Mouse (Mus musculus): Measurements from ENCODE around the gene Banp. TPM values are rescaled to one million over a fixed set of nuclear protein-coding genes. Genes with fewer than 3 reads are reported as not detected.

The Banp gene
- 54.9 and 55.5 TPM in 2 replicates for polyA plus RNA-seq (2016; fragmentation: Nextera tagmentation; extraction: Ambion mirVana)

GRCm38 (mm10) chr8:121949222-121949800, at the start of gene Banp:
Banp (plus strand) TSS chr8:121949750.
- Histone ChIP-seq H3K4me2 (replicated peaks) (peak within 1 kb of the TSS; percentile 92), H3K4me3 (peak within 1 kb of the TSS; percentile 96), H3K9me3 (no peaks in the 10 kb centered on the region), H3K27me3 (replicated peaks) (no peaks in the 10 kb centered on the region), H3K4me1 (peaks cover 38% of the 10 kb centered on the region), H3K36me3 (peaks cover 5% of the 10 kb centered on the region; the same call in 1 of the 2 replicates), H3K9ac (peak within 1 kb of the TSS; percentile 99), H3K27ac (peak within 1 kb of the TSS; percentile 88)
- ATAC-seq (ENCODE audit: low FRiP score, low read depth): no peak
- 68% methylated on average over 6 of the region's 6 CpGs for WGBS

DNA sequence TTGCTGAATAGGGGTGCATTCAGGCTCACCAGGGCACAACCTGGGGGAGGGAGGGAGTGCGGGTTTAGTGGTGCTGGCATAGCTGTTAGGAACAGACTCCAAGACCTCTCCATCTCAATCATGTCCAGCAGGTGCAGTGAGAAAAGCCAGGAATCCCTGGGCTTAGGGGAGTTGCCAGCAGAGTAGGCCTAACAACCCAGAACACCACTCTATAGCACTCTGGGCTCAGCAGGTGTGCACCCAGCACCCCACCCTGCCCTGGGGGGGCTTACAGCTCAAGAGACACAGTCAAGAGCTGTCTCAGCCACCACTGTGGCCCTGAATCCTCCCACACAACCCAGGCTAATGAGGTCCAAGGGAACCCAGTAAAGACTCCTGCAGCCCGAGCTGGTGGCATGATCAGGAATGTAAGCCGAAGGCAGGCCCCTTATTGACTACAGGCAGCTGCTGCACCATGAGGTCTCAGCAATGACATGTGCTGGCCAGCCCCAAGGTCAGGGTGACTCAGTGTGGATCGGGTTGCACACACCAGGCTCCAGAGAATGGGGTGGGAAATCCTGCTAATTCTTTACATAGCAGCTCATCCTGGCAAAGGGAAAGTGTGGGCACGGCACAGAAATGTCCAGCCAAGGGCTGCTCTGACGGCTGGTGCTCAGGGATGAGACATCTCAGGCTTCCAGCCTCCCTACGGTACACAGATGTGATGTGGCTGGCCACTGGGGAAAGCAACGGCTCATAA, 47.9 kb upstream of the Banp start:
- peak overlapping the region; percentile 44; the same call in 1 of the 2 replicates for H3K9ac ChIP-seq
- peak overlapping the region; percentile 25 for H3K4me2 ChIP-seq (replicated peaks)
- H3K9me3 ChIP-seq: no peaks in the 10 kb centered on the region
- 58% methylated on average over 8 of the region's 8 CpGs for WGBS
- no peak for ATAC-seq (ENCODE audit: low FRiP score, low read depth)
- H3K4me1 ChIP-seq: peaks cover 56% of the 10 kb centered on the region
- no peaks in the 10 kb centered on the region; the same call in 1 of the 2 replicates for H3K27me3 ChIP-seq (replicated peaks)
- no peaks in the 10 kb centered on the region for H3K36me3 ChIP-seq
- no peak overlapping the region for H3K4me3 ChIP-seq
- no peak overlapping the region for H3K27ac ChIP-seq

DNA sequence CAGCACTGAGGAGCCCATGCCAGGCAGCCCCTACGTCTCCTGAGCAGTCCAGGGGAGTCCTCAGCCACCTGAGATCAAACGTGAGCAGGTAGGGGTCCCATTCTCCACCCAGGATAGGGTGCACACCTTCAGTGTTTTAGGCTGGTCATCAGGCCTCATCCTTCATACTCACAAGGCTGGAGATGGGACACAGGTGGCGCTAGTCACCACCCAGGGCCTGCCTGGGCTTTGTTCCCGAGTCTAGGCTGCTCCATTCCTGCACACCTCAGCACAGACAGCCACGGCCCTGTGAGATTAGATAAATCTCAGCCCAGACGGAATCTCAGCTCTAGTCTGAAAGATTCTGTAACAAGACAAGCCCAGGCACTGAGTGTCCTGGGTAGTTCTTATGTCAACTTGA, 45.6 kb upstream of the Banp start:
- WGBS: 74% methylated on average over 6 of the region's 6 CpGs
- Histone ChIP-seq H3K9ac (no peak overlapping the region), H3K4me1 (peaks cover 39% of the 10 kb centered on the region), H3K4me2 (replicated peaks) (peak overlapping the region; percentile 94; the same call in 1 of the 2 replicates), H3K36me3 (no peaks in the 10 kb centered on the region), H3K4me3 (no peak overlapping the region), H3K27ac (no peak overlapping the region), H3K9me3 (no peaks in the 10 kb centered on the region), H3K27me3 (replicated peaks) (no peaks in the 10 kb centered on the region; the same call in 1 of the 2 replicates)
- no peak for ATAC-seq (ENCODE audit: low FRiP score, low read depth)

- no peak for ATAC-seq (ENCODE audit: low FRiP score, low read depth)
- peaks cover 31% of the 10 kb centered on the region for H3K4me1 ChIP-seq
- no peak overlapping the region for H3K9ac ChIP-seq
- 88% methylated on average over 9 of the region's 9 CpGs for WGBS
- H3K4me2 ChIP-seq (replicated peaks): peak overlapping the region; percentile 94
- H3K27ac ChIP-seq: no peak overlapping the region
- no peaks in the 10 kb centered on the region; the same call in 1 of the 2 replicates for H3K27me3 ChIP-seq (replicated peaks)
- H3K9me3 ChIP-seq: no peaks in the 10 kb centered on the region
- no peak overlapping the region for H3K4me3 ChIP-seq
- no peaks in the 10 kb centered on the region for H3K36me3 ChIP-seq
Observed at GRCm38 (mm10) chr8:121904999-121905398, 44.6 kb upstream of the Banp start.

DNA sequence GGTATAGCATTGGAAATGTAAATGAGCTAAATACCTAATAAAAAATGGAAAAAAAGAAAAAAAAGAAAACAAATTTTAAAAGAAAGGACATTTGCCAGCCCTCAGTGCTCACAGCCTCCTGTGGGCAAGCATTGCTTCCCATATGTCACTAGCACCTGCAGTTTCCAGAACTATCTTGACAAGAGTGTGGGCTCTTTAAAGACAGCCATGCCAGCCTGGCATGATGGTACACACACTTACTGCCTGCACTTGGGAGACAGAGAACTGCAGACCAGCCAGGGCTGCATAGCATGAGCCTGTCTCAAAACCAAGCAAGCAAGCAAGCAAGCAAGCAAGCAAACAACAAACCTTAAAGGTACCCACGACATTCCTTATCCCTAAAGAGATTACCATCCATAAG, 44.1 kb upstream of the Banp start:
- Histone ChIP-seq H3K4me3 (0 out of 2 replicates have a peak overlapping the region, but pooled peaks have one; percentile 67), H3K9ac (peak overlapping the region; percentile 65; the same call in 1 of the 2 replicates), H3K27me3 (replicated peaks) (no peaks in the 10 kb centered on the region; the same call in 1 of the 2 replicates), H3K27ac (no peak overlapping the region), H3K9me3 (no peaks in the 10 kb centered on the region), H3K4me2 (replicated peaks) (peak overlapping the region; percentile 94), H3K36me3 (no peaks in the 10 kb centered on the region), H3K4me1 (peaks cover 31% of the 10 kb centered on the region)
- ATAC-seq (ENCODE audit: low FRiP score, low read depth): no peak
- 65% methylated on average over 1 of the region's 1 CpGs for WGBS

DNA sequence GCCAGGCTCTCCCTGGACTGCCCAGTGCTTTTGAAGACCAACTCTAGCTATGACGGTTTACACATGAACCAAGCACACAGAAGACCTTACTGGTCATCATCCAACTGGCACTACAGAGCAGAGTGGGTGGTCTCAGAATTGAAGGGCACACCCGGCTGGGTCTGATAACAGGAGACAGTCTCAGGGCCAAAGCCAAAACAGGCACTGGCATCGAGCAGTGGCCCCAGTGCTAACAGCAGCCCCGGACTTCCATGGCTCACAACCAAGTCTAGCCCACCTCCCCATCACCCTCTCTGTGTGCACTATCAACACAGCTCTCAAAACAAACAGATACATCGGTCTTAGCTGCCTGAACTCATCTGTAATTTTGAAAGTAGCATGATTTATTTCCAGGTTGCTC, 43.7 kb upstream of the Banp start:
- peaks cover 31% of the 10 kb centered on the region for H3K4me1 ChIP-seq
- no peaks in the 10 kb centered on the region; the same call in 1 of the 2 replicates for H3K27me3 ChIP-seq (replicated peaks)
- peak overlapping the region; percentile 67 for H3K4me3 ChIP-seq
- H3K9me3 ChIP-seq: no peaks in the 10 kb centered on the region
- no peak overlapping the region for H3K27ac ChIP-seq
- peak overlapping the region; percentile 65; the same call in 1 of the 2 replicates for H3K9ac ChIP-seq
- no peak for ATAC-seq (ENCODE audit: low FRiP score, low read depth)
- no peaks in the 10 kb centered on the region for H3K36me3 ChIP-seq
- H3K4me2 ChIP-seq (replicated peaks): peak overlapping the region; percentile 94
- WGBS: 35% methylated on average over 5 of the region's 5 CpGs

GRCm38 (mm10) chr8:121906542-121907512, 42.7 kb upstream of the Banp start:
- Histone ChIP-seq H3K4me1 (peaks cover 25% of the 10 kb centered on the region), H3K4me2 (replicated peaks) (peak overlapping the region; percentile 94), H3K27me3 (replicated peaks) (no peaks in the 10 kb centered on the region; the same call in none of the 2 replicates), H3K27ac (no peak overlapping the region), H3K4me3 (peak overlapping the region; percentile 67), H3K9ac (peak overlapping the region; percentile 65), H3K36me3 (no peaks in the 10 kb centered on the region), H3K9me3 (no peaks in the 10 kb centered on the region)
- under 1% methylated on average over 72 of the region's 72 CpGs for WGBS
- ATAC-seq (ENCODE audit: low FRiP score, low read depth): peak; percentile 63

GRCm38 (mm10) chr8:121907587-121908248, 41.8 kb upstream of the Banp start, which contains the start of gene Slc7a5:
Slc7a5 (minus strand) TSS chr8:121907694.
- under 1% methylated on average over 61 of the region's 61 CpGs for WGBS
- peak; percentile 91 for ATAC-seq (ENCODE audit: low FRiP score, low read depth)
- peak within 1 kb of the TSS; percentile 67 for H3K4me3 ChIP-seq

DNA sequence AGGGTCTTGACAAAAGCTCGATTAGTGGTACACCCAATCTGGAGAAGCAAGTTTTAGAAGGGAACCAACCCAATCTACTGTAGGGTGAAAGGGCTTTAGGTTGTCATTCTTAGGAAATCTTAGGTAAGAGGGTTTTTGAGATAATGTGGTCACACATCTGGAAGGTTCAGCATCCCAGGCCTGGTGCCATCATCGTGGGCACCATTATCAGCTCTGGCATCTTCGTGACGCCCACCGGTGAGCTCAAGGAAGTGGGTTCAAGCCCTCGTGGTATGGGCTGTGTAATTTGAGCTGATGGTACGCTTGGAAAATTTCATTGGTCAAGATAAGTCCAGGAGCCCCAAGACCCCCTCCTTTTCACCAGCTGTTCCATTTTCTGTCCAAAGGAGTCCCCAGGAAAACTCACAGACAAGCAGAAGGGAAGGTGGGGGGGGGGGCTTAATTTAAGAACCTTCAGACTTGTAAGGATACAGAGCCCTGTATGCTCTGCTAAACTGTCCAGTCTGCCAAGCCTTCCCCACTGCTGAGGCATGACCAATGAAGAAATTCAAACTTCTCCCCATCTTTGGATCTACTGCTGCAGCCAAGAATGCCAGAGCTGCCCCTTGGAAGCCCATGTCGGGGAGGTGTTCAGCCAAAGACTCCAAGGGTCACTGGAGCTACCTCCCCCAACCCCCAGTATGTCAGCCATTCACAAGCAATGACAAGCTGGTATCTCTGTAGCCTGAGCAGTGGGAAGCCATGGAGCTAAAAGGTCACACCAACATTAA, 41.0 kb upstream of the Banp start:
- Histone ChIP-seq H3K4me1 (peaks cover 23% of the 10 kb centered on the region), H3K9ac (no peak overlapping the region), H3K36me3 (no peaks in the 10 kb centered on the region), H3K4me3 (no peak overlapping the region), H3K4me2 (replicated peaks) (peak overlapping the region; percentile 94), H3K9me3 (no peaks in the 10 kb centered on the region), H3K27me3 (replicated peaks) (no peaks in the 10 kb centered on the region; the same call in none of the 2 replicates), H3K27ac (no peak overlapping the region)
- WGBS: 67% methylated on average over 8 of the region's 8 CpGs
- ATAC-seq (ENCODE audit: low FRiP score, low read depth): no peak

More at GRCm38 (mm10) chr8:121907587-121908248, 41.8 kb upstream of the Banp start, which contains the start of gene Slc7a5:
- no peaks in the 10 kb centered on the region for H3K9me3 ChIP-seq
- peak within 1 kb of the TSS; percentile 65 for H3K9ac ChIP-seq
- peaks cover 23% of the 10 kb centered on the region for H3K4me1 ChIP-seq
- peak within 1 kb of the TSS; percentile 94 for H3K4me2 ChIP-seq (replicated peaks)
- no peak within 1 kb of the TSS for H3K27ac ChIP-seq
- no peaks in the 10 kb centered on the region for H3K36me3 ChIP-seq
- no peaks in the 10 kb centered on the region; the same call in none of the 2 replicates for H3K27me3 ChIP-seq (replicated peaks)

DNA sequence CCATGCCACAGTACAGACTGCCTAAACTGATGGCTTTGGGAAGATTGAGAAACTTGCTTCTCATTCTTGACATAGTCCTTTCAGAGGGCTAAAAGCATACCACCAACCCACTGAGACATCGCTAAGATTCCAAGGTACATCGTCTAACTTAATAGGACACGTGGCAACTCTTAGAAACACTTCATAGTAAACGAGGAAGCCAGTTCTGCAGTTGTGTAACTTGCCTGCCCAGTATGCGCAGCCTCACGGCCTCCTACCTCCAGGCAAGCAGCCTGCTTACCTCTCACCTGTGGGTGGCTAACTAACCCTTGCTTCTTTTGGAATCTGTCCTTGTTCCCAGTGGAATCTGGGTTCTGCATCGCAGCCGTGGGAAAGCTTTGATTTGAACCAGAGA, 40.4 kb upstream of the Banp start:
- Histone ChIP-seq H3K27ac (no peak overlapping the region), H3K36me3 (no peaks in the 10 kb centered on the region), H3K9me3 (no peaks in the 10 kb centered on the region), H3K4me1 (peaks cover 23% of the 10 kb centered on the region), H3K4me2 (replicated peaks) (no peak overlapping the region), H3K4me3 (no peak overlapping the region), H3K9ac (no peak overlapping the region), H3K27me3 (replicated peaks) (no peaks in the 10 kb centered on the region; the same call in none of the 2 replicates)
- 79% methylated on average over 8 of the region's 8 CpGs for WGBS
- no peak for ATAC-seq (ENCODE audit: low FRiP score, low read depth)
